Mouse (Mus musculus) lung, postnatal 0 days (tissue): ENCODE measurements around the gene Hdc. TPM values are rescaled to one million over a fixed set of nuclear protein-coding genes. Genes with fewer than 3 reads are reported as not detected.

ENCODE experiments used
- ATAC-seq: fragments of 200-750 bp; cut with Nextera tagmentation; 2 replicates; pipeline ENCODE4 v1.8.0; 2017; ENCODE audit warnings: moderate library complexity
- DNase-seq: peaks from one replicate; pipeline ENCODE4 v3.0.0-alpha.2; 2016; ENCODE audit warnings: low spot score
- H3K27ac ChIP-seq: fragments of 300-500 bp; sonication (generic); 2 replicates; pipeline ENCODE4 v1.5.1; 2014; ENCODE audit warnings: antibody characterized with exemption, mild to moderate bottlenecking, low read length, mixed read lengths
- H3K27me3 ChIP-seq: fragments of 300-500 bp; sonication (generic); replicated peaks from 2 replicates; pipeline ENCODE4 v1.6.1; 2014; ENCODE audit warnings: low read length, mixed read lengths; ENCODE audit not compliant: insufficient read depth
- H3K36me3 ChIP-seq: fragments of 300-500 bp; sonication (generic); 2 replicates; pipeline ENCODE4 v1.6.1; 2014; ENCODE audit warnings: low read length, mixed read lengths; ENCODE audit not compliant: insufficient read depth
- H3K4me1 ChIP-seq: fragments of 300-500 bp; sonication (generic); 2 replicates; pipeline ENCODE4 v1.6.1; 2014; ENCODE audit warnings: antibody characterized with exemption, low read depth, low read length, mixed read lengths; ENCODE audit not compliant: insufficient read depth
- H3K4me2 ChIP-seq: fragments of 300-500 bp; sonication (generic); replicated peaks from 2 replicates; pipeline ENCODE4 v1.6.1; 2014; ENCODE audit warnings: low read depth, mild to moderate bottlenecking, low read length, moderate library complexity, mixed read lengths
- H3K4me3 ChIP-seq: fragments of 300-500 bp; sonication (generic); 2 replicates; pipeline ENCODE4 v1.5.1; 2014; ENCODE audit warnings: low read depth, low read length
- H3K9ac ChIP-seq: fragments of 300-500 bp; sonication (generic); replicated peaks from 2 replicates; pipeline ENCODE4 v1.6.1; 2014; ENCODE audit warnings: low read depth, mild to moderate bottlenecking
- H3K9me3 ChIP-seq: fragments of 300-500 bp; sonication (generic); 2 replicates; pipeline ENCODE4 v1.6.1; 2016; ENCODE audit warnings: low read length, mixed read lengths
- CTCF ChIP-seq: IDR thresholded peaks from 2 replicates; pipeline ENCODE4 v1.5.1; 2016; ENCODE audit warnings: antibody characterized with exemption, mild to moderate bottlenecking
- EP300 ChIP-seq: IDR thresholded peaks from 2 replicates; pipeline ENCODE4 v1.6.1; 2016; ENCODE audit warnings: antibody characterized with exemption, mild to moderate bottlenecking, control low read depth
- WGBS: fragments of 180-500 bp; shearing (Covaris S2); extraction: QIAGEN DNeasy Blood & Tissue Kit; methylation state at CpG from one replicate; pipeline ENCODE4 v1.1.7; 2014; 5-methylcytosine and 5-hydroxymethylcytosine counted together
- polyA plus RNA-seq: library from polyadenylated mRNA; unstranded; fragments of >200 nt; fragmentation: Nextera tagmentation; extraction: Ambion mirVana; gene quantifications from 2 replicates; pipeline ENCODE4 v1.2.1, GENCODE M21; 2015

Hdc gene
- polyA plus RNA-seq, 1 experiment from 2014 or later = 35.2 TPM

- TF ChIP-seq EP300 (no peak), CTCF (no peak)
- Histone ChIP-seq H3K4me2 (no peak overlapping the region), H3K4me1 (no peaks in the 10 kb centered on the region), H3K4me3 (no peak overlapping the region), H3K27ac (no peak overlapping the region), H3K9ac (no peak overlapping the region), H3K9me3 (no peaks in the 10 kb centered on the region), H3K36me3 (no peaks in the 10 kb centered on the region), H3K27me3 (no peaks in the 10 kb centered on the region)
- whole genome bisulfite sequencing = 74% methylated on average over 8 of the region's 8 CpGs
- DNase-seq (no peak), ATAC-seq (peak; percentile 38; the same call in 1 of the 2 replicates)
These were observed 34.3 kb downstream of the Hdc start for GRCm38 (mm10) chr2:126584621-126585369.

GRCm38 (mm10) chr2:126583960-126584359 lies 35.1 kb downstream of the Hdc start:
- ATAC-seq (no peak), DNase-seq (no peak)
- no peak overlapping the region for H3K4me3 ChIP-seq
- no peak for TF ChIP-seq CTCF
- no peak for TF ChIP-seq EP300
- H3K27me3 ChIP-seq = no peaks in the 10 kb centered on the region
- no peak overlapping the region for H3K9ac ChIP-seq
- no peak overlapping the region for H3K27ac ChIP-seq
- H3K4me1 ChIP-seq = no peaks in the 10 kb centered on the region
- H3K9me3 ChIP-seq = no peaks in the 10 kb centered on the region
- no peaks in the 10 kb centered on the region for H3K36me3 ChIP-seq
- no peak overlapping the region for H3K4me2 ChIP-seq
- WGBS = 65% methylated on average over 6 of the region's 6 CpGs

GRCm38 (mm10) chr2:126579282-126579681 lies 39.8 kb downstream of the Hdc start:
- Histone ChIP-seq H3K27me3 (no peaks in the 10 kb centered on the region), H3K9me3 (no peaks in the 10 kb centered on the region), H3K36me3 (no peaks in the 10 kb centered on the region), H3K4me3 (no peak overlapping the region), H3K4me2 (no peak overlapping the region), H3K27ac (no peak overlapping the region), H3K9ac (no peak overlapping the region), H3K4me1 (no peaks in the 10 kb centered on the region)
- TF ChIP-seq EP300 (no peak), CTCF (no peak)
- no peak for ATAC-seq
- no peak for DNase-seq
- WGBS = 84% methylated on average over 1 of the region's 1 CpGs

- Histone ChIP-seq H3K4me1 (no peaks in the 10 kb centered on the region), H3K4me2 (no peak overlapping the region), H3K4me3 (no peak overlapping the region), H3K9me3 (no peaks in the 10 kb centered on the region), H3K9ac (no peak overlapping the region), H3K36me3 (no peaks in the 10 kb centered on the region), H3K27me3 (no peaks in the 10 kb centered on the region), H3K27ac (no peak overlapping the region)
- ATAC-seq (no peak), DNase-seq (no peak)
- TF ChIP-seq EP300 = no peak
- TF ChIP-seq CTCF = no peak
- 79% methylated on average over 5 of the region's 5 CpGs for WGBS
These were observed 41.7 kb downstream of the Hdc start for GRCm38 (mm10) chr2:126577362-126577761.

GRCm38 (mm10) chr2:126575391-126576176 lies 43.5 kb downstream of the Hdc start:
- H3K9ac ChIP-seq = no peak overlapping the region
- H3K9me3 ChIP-seq = no peaks in the 10 kb centered on the region
- H3K27ac ChIP-seq = no peak overlapping the region
- H3K4me3 ChIP-seq = no peak overlapping the region
- H3K4me1 ChIP-seq = no peaks in the 10 kb centered on the region
- H3K4me2 ChIP-seq = no peak overlapping the region
- WGBS = 74% methylated on average over 11 of the region's 11 CpGs
- TF ChIP-seq CTCF = no peak
- no peak for TF ChIP-seq EP300
- ATAC-seq (no peak), DNase-seq (no peak)
- H3K27me3 ChIP-seq = no peaks in the 10 kb centered on the region
- H3K36me3 ChIP-seq = no peaks in the 10 kb centered on the region

GRCm38 (mm10) chr2:126572747-126573146 lies 46.4 kb downstream of the Hdc start:
- H3K9me3 ChIP-seq = no peaks in the 10 kb centered on the region
- ATAC-seq = no peak
- no peaks in the 10 kb centered on the region for H3K36me3 ChIP-seq
- no peak overlapping the region for H3K4me3 ChIP-seq
- no peak overlapping the region for H3K9ac ChIP-seq
- no peaks in the 10 kb centered on the region for H3K27me3 ChIP-seq
- H3K4me2 ChIP-seq = no peak overlapping the region
- WGBS = 70% methylated on average over 4 of the region's 4 CpGs
- H3K4me1 ChIP-seq = no peaks in the 10 kb centered on the region
- no peak overlapping the region for H3K27ac ChIP-seq
- DNase-seq = no peak
- TF ChIP-seq EP300 (no peak), CTCF (no peak)
